Mouse (Mus musculus): ENCODE measurements around the gene Hadha.

Gene Hadha

GRCm38 (mm10) chr5:30111126-30111525 is 43.8 kb downstream of the Hadha start:
- peak in 1 of 2 experiments; percentile 42 for DNase-seq

- DNase-seq, result no peak
Observed at GRCm38 (mm10) chr5:30110371-30111060, 44.4 kb downstream of the Hadha start.

- DNase-seq, result no peak
Observed at GRCm38 (mm10) chr5:30109899-30110298, 45.1 kb downstream of the Hadha start.

GRCm38 (mm10) chr5:30108233-30108632 is 46.7 kb downstream of the Hadha start:
- DNase-seq, result no peak

GRCm38 (mm10) chr5:30107611-30108041 is 47.3 kb downstream of the Hadha start:
- DNase-seq, result no peak

- peak in 1 of 2 experiments; percentile 3 for DNase-seq
Observed at GRCm38 (mm10) chr5:30107186-30107585, 47.8 kb downstream of the Hadha start.

GRCm38 (mm10) chr5:30106756-30107155 is 48.2 kb downstream of the Hadha start:
- DNase-seq, result peak in 1 of 2 experiments; percentile 2

GRCm38 (mm10) chr5:30105668-30106300 is 49.2 kb downstream of the Hadha start, which contains the start of gene 3110082J24Rik:
Gene 3110082J24Rik (minus strand): TSS chr5:30106086.
- peak; percentile 10 to 43 for DNase-seq

- DNase-seq, result peak in 1 of 2 experiments; percentile 16
Observed at GRCm38 (mm10) chr5:30104841-30105667, 49.9 kb downstream of the Hadha start, which contains the start of gene Garem2. Gene Garem2 (plus strand): TSS chr5:30105161.

- DNase-seq, result peak; percentile 49 to 75
Observed at GRCm38 (mm10) chr5:30104339-30104738, 50.6 kb downstream of the Hadha start.

- DNase-seq, result peak in 1 of 2 experiments; percentile 1
Observed at GRCm38 (mm10) chr5:30103340-30103739, 51.6 kb downstream of the Hadha start.

GRCm38 (mm10) chr5:30098260-30098659 is 56.7 kb downstream of the Hadha start:
- no peak for DNase-seq

- DNase-seq, result peak in 1 of 2 experiments; percentile 68
Observed at GRCm38 (mm10) chr5:30095731-30096130, 59.2 kb downstream of the Hadha start.

- no peak for DNase-seq
Observed at GRCm38 (mm10) chr5:30094399-30094798, 60.6 kb downstream of the Hadha start.

- no peak for DNase-seq
Observed at GRCm38 (mm10) chr5:30092701-30093100, 62.3 kb downstream of the Hadha start.

- DNase-seq, result peak; percentile 67 to 74
Observed at GRCm38 (mm10) chr5:30072825-30073821, 81.8 kb downstream of the Hadha start, which contains the start of gene Tyms. Gene Tyms (minus strand): TSS chr5:30073617.

- no peak for DNase-seq
Observed at GRCm38 (mm10) chr5:30072377-30072776, 82.6 kb downstream of the Hadha start.

GRCm38 (mm10) chr5:30071677-30072076 is 83.3 kb downstream of the Hadha start:
- no peak for DNase-seq

All from cerebellum, postnatal 25 days (tissue).